Mouse (Mus musculus): Measurements from ENCODE around the gene Hmgcll1.
"Not testable (repeated sequence)": the region's sequence is repeated elsewhere in the genome, so short reads cannot be mapped to it uniquely, and the experiment has no call there.

Gene Hmgcll1

DNA sequence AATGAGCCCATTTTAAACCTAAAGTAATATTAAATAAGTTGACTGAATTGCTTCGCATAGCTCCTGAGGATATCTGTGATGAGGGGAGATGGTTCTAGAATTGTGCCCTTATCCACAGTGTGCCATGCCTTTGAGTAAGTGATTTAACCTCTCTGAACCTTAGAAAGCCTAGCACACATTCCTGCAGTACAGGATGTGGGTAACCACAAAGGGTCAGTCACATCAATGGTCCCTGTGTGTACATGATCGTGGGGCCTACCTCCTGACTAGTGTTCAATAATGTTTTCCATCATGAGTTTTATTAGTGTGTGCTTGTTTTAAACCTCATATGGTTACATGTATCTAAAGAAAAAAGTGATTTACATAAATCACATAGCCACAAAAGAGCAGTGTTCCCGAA lies 46.3 kb downstream of the Hmgcll1 start:
- DNase-seq (ENCODE audit: low read depth, low spot score): no peak

DNA sequence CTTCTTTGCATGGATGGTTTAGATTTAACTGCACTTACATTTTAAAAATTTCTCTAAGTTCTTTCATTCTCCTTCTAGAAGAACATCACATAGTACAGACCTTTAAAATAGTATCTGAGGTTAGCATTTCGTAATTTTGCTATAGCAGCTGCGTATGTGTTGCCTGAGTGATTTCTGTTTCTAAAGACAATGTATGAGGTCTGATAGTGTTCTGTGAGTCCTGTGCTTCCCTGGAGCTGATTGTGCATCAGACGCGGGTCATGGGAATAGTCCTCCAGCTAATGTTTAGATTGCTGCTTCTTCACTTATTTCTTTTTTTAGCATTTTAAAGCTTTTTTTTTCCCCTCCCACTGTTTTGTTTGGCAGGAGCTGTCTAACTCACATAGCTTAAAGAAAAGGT lies 46.8 kb downstream of the Hmgcll1 start:
- no peak for DNase-seq (ENCODE audit: low read depth, low spot score)

GRCm38 (mm10) chr9:76064164-76064563 lies 49.5 kb downstream of the Hmgcll1 start:
- DNase-seq (ENCODE audit: low read depth, low spot score): no peak

- DNase-seq (ENCODE audit: low read depth, low spot score): no peak
Measured at GRCm38 (mm10) chr9:76091561-76091960, 76.9 kb downstream of the Hmgcll1 start.

DNA sequence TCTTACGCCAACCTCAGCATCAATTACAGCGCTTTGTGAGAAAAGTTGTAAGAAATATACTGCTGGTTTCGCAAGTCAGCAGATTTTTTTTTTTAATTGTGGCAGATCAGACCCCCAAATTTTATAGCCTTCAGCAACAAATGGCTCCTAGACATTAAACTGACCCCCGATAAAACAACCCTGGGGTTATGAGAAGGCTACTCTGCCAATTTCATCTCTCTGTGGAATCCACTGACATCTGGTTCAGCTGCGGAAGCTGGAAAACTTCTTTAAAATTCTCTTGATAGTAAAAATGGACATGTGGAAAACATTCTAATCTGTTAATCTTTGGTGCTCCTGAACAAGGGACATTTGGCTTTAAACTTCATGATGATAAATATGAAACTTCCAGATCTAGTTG lies 82.6 kb downstream of the Hmgcll1 start:
- DNase-seq (ENCODE audit: low read depth, low spot score): no peak

DNA sequence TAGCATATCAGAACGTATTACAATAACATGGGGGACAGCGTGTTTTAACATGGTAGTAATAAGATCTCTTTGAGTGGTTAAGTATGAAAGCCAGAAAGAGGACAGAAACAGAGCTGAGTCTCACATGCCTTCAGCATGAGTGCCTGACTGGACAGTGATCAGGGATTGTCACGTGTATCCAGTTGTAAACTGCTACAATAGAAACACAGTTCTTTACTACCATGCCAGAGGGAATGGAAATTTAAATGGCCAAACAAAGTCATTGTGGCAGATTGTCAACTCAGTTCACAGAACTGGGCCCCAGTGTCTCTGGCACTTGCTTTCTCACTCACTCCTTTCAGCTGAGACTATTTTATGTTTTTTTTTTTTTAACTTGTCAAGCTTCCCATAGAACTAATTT lies 85.3 kb downstream of the Hmgcll1 start:
- DNase-seq (ENCODE audit: low read depth, low spot score): no peak

DNA sequence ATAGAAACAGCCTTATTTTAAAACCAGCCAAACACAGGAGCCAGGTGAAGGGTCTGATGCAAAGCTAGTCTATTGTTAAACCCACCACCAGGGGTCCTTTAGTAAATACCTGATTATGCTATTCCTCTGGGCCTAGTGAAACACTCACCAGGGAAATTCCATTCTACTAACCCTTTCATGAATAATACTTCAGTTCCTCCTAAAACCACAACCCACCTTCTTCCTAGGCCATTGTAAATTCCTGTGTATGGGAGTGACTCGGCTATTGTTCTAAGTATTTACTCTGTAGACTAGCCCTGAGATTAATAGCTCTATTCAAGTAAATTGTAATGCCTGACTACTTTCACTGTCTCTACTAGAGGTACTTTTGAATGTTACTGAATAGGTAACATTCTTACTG lies 89.8 kb downstream of the Hmgcll1 start:
- not testable (repeated sequence) for DNase-seq (ENCODE audit: low read depth, low spot score)

DNA sequence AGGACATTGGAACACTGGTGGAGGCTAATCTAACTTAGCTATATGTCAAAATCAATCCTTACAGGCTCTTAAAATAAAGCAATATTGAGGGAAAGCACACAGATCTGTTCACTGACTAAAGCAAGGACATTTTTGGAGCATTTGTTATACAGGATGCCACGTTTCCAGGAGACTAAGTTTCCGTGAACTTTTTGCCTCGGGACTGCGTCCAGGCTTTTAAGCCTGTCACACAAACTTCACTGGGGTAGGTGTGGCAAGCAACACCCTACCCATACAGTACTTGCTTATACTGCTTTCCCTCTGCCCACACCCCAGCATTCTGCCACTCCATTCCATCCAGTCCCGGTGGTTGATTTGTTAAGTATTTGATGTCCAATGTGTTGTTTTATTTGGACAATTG lies 90.2 kb downstream of the Hmgcll1 start:
- no peak for DNase-seq (ENCODE audit: low read depth, low spot score)

- DNase-seq (ENCODE audit: low read depth, low spot score): peak; percentile 23
Measured at GRCm38 (mm10) chr9:76122888-76123287, 108.2 kb downstream of the Hmgcll1 start.

- DNase-seq (ENCODE audit: low read depth, low spot score): no peak
Measured at GRCm38 (mm10) chr9:76124249-76124648, 109.6 kb downstream of the Hmgcll1 start.

DNA sequence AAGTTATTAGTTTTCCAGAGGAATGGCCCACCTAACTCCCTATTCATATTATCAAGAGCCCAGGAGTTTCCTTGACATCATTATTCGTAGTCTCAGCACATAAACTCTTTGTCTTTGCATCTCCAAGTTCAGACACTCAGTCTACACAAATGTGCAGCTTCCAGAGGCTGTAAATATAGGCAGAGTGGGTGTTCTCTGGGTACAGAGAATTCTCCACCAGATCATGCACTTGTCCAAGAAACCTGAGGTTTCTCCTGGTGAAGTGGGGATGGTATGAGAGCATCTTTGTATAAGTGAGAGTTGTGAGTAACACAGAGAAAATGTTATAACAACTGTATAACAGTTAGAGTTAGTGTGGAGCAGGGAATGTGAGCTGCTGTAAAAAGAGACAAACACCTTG lies 114.7 kb downstream of the Hmgcll1 start:
- DNase-seq (ENCODE audit: low read depth, low spot score): no peak

DNA sequence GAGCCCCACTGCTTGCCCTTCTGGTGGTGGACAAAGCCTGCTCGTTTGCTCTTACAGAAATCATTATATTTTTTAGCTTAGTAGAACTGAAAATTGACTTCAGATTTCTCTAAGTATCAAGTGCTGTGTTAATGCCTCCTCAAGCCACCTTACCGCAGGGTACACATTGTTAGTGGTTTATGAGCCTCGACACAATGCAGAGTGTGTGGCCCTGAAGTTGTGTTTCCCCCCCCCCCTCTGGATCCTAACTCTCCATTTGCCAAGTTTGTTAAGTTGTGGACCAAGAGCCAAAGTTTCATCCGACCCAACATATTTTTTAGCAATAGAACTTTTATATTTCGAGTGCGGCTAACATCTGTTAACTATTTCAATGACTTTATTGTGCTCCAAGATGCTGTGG lies 119.4 kb downstream of the Hmgcll1 start:
- no peak for DNase-seq (ENCODE audit: low read depth, low spot score)

DNA sequence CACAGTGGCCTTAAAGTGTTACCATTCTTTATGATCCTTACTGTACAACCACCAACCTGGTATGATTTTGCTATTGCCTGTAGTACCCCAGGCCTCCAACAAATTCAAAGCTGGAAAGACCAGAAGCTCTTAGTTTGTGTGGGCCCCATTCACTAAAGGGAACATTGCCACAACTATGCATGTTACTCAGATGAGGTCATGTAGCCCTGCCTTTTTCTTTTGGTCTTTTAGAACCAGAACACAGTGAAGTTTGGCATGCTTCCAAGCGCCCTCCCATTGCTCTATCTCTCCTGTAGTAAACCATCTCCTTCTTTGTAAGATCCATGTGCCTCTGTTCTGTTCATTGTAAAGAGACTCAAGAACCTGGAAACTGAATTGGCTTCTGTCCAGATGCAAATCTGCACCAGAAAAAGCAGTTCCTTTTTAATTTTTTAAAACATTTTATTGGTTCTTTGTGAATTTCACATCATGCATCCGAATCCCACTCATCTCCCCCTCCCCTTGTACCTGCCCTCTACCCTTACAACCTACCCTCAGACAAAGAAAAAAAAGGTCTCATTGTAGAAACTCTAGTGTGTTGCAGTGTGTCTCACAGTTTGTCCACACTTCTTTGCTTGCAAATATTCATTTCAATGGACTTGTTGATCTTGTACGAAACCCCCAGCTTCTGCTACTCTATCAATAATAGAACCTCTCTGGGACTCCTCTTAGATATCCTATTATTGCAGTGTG lies 123.9 kb downstream of the Hmgcll1 start:
- DNase-seq (ENCODE audit: low read depth, low spot score): no peak

- DNase-seq (ENCODE audit: low read depth, low spot score): no peak
Measured at GRCm38 (mm10) chr9:76145593-76145992, 130.9 kb downstream of the Hmgcll1 start.

DNA sequence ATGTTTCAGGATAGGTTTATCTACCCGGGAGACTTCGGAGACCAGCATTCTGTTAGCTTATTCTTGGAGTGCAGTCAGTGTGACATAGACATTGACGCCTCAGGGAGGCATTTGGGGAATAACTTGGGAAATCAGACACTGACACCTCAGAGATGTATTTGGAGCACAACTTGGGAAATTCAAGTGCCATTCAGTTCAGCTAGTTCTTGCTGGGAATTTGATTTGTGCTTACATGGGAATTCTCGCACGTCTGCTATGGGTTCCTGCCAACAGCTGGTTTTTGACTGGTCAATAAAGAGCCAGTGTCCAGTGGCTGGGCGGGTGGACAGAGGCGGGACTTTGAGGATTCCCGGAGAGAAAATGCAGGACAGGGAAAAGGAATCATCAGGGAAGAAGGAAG lies 147.8 kb downstream of the Hmgcll1 start:
- no peak for DNase-seq (ENCODE audit: low read depth, low spot score)

- DNase-seq (ENCODE audit: low read depth, low spot score): no peak
Measured at GRCm38 (mm10) chr9:76168355-76168754, 153.7 kb downstream of the Hmgcll1 start.

GRCm38 (mm10) chr9:76172686-76173295 lies 158.1 kb downstream of the Hmgcll1 start:
- DNase-seq (ENCODE audit: low read depth, low spot score): no peak

DNA sequence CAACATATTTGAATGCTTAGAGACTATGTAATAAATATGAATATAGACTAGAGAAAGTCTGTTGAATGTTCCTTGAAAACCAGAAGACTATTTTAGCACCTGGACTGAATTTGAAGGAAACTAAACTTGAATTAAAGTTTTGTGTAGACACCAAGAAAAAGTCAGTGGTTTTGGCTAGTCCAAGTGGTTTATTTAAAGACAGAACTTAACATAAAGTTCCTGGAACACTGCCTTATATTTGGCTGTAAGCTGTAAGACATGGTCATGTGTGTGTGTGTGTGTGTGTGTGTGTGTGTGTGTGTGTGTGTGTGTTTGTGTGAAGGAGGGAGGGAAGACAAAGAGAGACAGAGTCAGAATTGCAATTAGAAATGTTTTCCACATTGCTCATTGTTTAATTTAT lies 164.6 kb downstream of the Hmgcll1 start:
- DNase-seq (ENCODE audit: low read depth, low spot score): no peak

All from retina, adult 2 months (tissue).